In the genomic region with DNA sequence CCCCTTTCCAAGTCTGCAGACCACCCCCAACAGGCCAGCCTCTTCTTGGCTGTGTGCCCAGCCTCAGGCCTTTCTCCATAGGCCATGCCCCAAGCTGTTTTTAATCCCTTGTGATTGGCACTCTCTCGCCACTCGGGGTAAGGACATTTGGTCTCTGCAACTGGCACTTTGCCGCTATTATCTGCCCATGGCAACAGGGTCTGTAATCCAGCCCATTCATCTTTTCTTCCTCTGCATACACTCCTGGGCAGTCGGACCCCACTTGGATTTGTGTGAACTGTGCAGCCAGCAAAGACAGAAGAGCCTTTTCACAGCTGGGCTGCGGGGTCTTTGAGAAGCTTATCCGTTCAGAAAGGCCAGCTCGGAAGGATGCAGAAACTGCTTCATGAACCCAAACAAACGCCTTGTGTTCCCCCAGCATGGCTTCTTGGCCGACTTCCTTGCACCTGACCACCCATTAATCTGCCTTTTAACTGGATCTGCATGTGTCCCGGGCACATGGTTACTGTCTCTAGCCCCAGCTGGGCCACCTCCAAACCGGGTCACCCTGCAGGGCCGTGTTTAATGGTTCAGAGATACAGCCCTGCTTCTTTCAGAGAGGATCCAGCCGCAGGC, we compare ENCODE assay signal across 9 mouse cellular contexts.
DNase-seq lines count a peak whose midpoint lies in the region; ATAC-seq lines count a peak whose summit lies in the region.
"Had no signal": no experiment of that assay in that cellular context is flagged by ENCODE, and none has a peak within 500 bp of the region (broad histone marks: within the 10 kb centered on the region; RNA-seq: fewer than 3 reads in every experiment).

No protein-coding gene starts in this region.

- no peaks in the 10 kb centered on the region for H3K27me3 ChIP-seq in embryonic facial prominence, embryonic 11.5 days (ENCODE audit: control insufficient read depth, insufficient read depth, low read length)
- H3K27me3 ChIP-seq in hindbrain, embryonic 15.5 days: no peaks in the 10 kb centered on the region
- H3K27me3 ChIP-seq in midbrain, embryonic 12.5 days: peaks cover 58% of the 10 kb centered on the region

- no peak overlapping the region for H3K4me3 ChIP-seq in embryonic facial prominence, embryonic 11.5 days (ENCODE audit: low read depth, low read length)
- no peak overlapping the region for H3K4me3 ChIP-seq in hindbrain, embryonic 15.5 days
- no peak overlapping the region for H3K4me3 ChIP-seq in midbrain, embryonic 12.5 days
- H3K4me3 ChIP-seq: heart, embryonic 15.5 days had no signal

- 21% methylated on average over 13 of the region's 13 CpGs for WGBS in embryonic facial prominence, embryonic 11.5 days
- 10% methylated on average over 13 of the region's 13 CpGs for WGBS in hindbrain, embryonic 15.5 days
- 4% methylated on average over 13 of the region's 13 CpGs for WGBS in midbrain, embryonic 12.5 days

- no peak overlapping the region for H3K4me2 ChIP-seq in embryonic facial prominence, embryonic 11.5 days (ENCODE audit: low read depth, low read length)
- no peak overlapping the region for H3K4me2 ChIP-seq in hindbrain, embryonic 15.5 days
- peak overlapping the region; percentile 15; the same call in 1 of the 2 replicates for H3K4me2 ChIP-seq in midbrain, embryonic 12.5 days (replicated peaks)
- H3K4me2 ChIP-seq: heart, embryonic 15.5 days had no signal

- no peaks in the 10 kb centered on the region; the same call in 1 of the 2 replicates for H3K4me1 ChIP-seq in embryonic facial prominence, embryonic 11.5 days (ENCODE audit: control insufficient read depth, insufficient read depth, low read length)
- H3K4me1 ChIP-seq in hindbrain, embryonic 15.5 days (replicated peaks): peaks cover 53% of the 10 kb centered on the region
- H3K4me1 ChIP-seq in midbrain, embryonic 12.5 days: peaks cover 52% of the 10 kb centered on the region

- intact Hi-C loops in heart, postnatal 36 days (cut with DNase I): no loop called here

- H3K9ac ChIP-seq in embryonic facial prominence, embryonic 11.5 days (replicated peaks; ENCODE audit: low read length): no peak overlapping the region
- no peak overlapping the region; the same call in 1 of the 2 replicates for H3K9ac ChIP-seq in hindbrain, embryonic 15.5 days
- no peak overlapping the region for H3K9ac ChIP-seq in midbrain, embryonic 12.5 days (replicated peaks)
- H3K9ac ChIP-seq: heart, embryonic 15.5 days had no signal

- no peaks in the 10 kb centered on the region for H3K36me3 ChIP-seq in embryonic facial prominence, embryonic 11.5 days (replicated peaks; ENCODE audit: control insufficient read depth, insufficient read depth, low read depth, low read length)
- H3K36me3 ChIP-seq in hindbrain, embryonic 15.5 days: no peaks in the 10 kb centered on the region
- no peaks in the 10 kb centered on the region for H3K36me3 ChIP-seq in midbrain, embryonic 12.5 days
- H3K36me3 ChIP-seq: heart, embryonic 15.5 days had no signal

- peak; percentile 23 for DNase-seq in lung, postnatal 10 days
- DNase-seq in lung, postnatal 36 days: no peak
- peak; percentile 52 for DNase-seq in embryonic facial prominence, embryonic 11.5 days (ENCODE audit: low spot score)
- DNase-seq in heart, postnatal 36 days: no peak
- no peak for DNase-seq in thymus, postnatal 0 days (ENCODE audit: low spot score)

- no peak overlapping the region for H3K27ac ChIP-seq in embryonic facial prominence, embryonic 11.5 days (replicated peaks; ENCODE audit: low read depth, low read length)
- H3K27ac ChIP-seq in hindbrain, embryonic 15.5 days (replicated peaks): peak overlapping the region; percentile 49
- H3K27ac ChIP-seq in midbrain, embryonic 12.5 days (replicated peaks): peak overlapping the region; percentile 70
- H3K27ac ChIP-seq: heart, embryonic 15.5 days had no signal

- H3K9me3 ChIP-seq in embryonic facial prominence, embryonic 11.5 days (replicated peaks; ENCODE audit: control insufficient read depth, low read length): no peaks in the 10 kb centered on the region
- H3K9me3 ChIP-seq in hindbrain, embryonic 15.5 days: no peaks in the 10 kb centered on the region
- H3K9me3 ChIP-seq in midbrain, embryonic 12.5 days: no peaks in the 10 kb centered on the region
- H3K9me3 ChIP-seq: heart, embryonic 15.5 days had no signal

- ATAC-seq in embryonic facial prominence, embryonic 11.5 days (replicated peaks; ENCODE audit: insufficient number of reproducible peaks, low FRiP score, low TSS enrichment, low read depth): 0 out of 2 replicates have a peak, but pooled peaks have one; percentile 52
- peak; percentile 85 for ATAC-seq in hindbrain, embryonic 15.5 days (ENCODE audit: low FRiP score, low read depth)
- ATAC-seq in midbrain, embryonic 12.5 days (ENCODE audit: low FRiP score, low read depth): peak; percentile 89
- ATAC-seq in megakaryocyte progenitor cell, adult 5-6 weeks (replicated peaks; ENCODE audit: poor library complexity): no peak

Comparison
In these comparisons a context has a peak if more than half of its experiments do, and no peak if none do; other contexts are left out.
1. DNase-seq: peak in lung, postnatal 10 days (single experiment) and embryonic facial prominence, embryonic 11.5 days (single experiment); none in lung, postnatal 36 days (single experiment), heart, postnatal 36 days (0 of 2) and thymus, postnatal 0 days (single experiment).